Mouse (Mus musculus) hindlimb bud, embryonic 11.5 days (tissue): Measurements from ENCODE around the gene Minos1.

ENCODE experiments used
- DNase-seq: peaks from one replicate; pipeline ENCODE4 v3.0.0-alpha.2; 2012; ENCODE audit warnings: low read depth, low spot score; ENCODE audit errors: extremely low spot score

Gene Minos1

DNA sequence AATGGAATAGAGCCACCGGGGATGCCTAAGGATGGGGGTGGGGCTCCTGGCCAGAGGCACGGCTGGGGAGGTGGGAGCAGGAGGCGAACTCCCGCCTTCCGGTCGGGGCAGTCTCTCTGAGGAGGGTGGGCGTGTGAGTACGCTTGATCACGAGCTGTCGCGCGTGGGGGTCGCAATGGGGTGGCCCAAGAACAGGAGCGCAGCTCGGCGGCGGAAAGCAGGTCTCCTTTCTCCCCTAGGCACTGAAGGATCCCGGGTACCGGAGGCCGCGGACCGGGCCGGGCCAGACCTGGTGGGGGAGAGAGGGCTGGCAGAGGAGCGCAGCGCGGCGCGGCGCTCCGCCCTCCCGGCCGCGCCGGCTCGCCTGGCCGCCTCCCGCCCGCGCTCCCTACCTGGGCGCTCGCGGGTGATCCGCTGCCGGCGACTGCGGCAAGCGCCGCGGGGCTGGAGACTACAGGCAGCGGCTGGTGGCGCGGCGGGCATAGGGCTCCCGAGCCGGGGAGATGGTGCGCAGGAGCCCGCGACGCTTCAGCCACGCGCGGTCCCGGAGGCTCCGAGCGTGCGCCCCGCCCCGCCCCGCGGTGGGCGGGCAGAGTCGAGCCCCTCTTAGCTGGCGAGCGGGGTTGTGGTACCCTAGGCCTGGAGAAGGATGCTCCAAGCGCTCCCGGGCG lies 55.7 kb downstream of the Minos1 start, which contains the start of gene Htr6:
Htr6 (minus strand) TSS at position 530 of the 671 bp plus-strand sequence.
- no peak for DNase-seq

DNA sequence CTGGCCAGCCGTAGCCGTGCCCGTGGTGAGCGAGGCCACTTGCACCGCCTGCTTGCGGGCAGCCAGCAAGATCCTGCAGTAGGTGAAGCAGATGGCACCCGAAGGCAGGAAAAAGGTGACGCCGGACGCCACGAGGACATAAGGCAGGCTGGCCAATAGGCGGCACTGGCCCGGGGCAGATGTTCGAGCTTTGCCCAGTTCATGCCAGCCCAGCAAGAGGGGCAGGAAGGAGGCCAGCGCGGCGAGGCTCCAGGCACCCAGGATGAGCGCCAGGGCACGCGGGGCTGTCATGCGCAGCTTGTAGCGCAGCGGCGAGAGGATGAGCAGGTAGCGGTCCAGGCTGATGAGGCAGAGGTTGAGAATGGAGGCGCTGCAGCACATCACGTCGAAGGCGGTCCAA lies 56.9 kb downstream of the Minos1 start:
- no peak for DNase-seq

- no peak for DNase-seq
These were observed 62.6 kb downstream of the Minos1 start for GRCm38 (mm10) chr4:139068287-139068686.

DNA sequence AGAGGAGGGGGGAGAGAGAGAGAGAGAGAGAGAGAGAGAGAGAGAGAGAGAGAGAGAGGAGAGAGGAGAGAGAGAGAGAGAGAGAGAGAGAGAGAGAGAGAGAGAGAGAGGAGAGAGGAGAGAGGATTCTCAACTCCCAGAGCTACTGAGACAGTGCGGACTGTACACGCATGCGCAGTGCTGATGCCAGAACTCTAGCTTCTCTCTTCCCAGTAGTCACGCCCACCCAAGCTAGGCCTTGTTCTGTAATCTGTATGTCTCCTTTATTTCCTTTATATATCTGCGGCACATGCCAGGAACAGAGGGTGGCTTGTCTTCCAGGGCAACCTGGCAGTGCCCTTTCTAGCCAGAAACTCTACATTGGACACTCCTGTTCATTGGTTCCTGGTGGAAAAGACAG lies 66.1 kb downstream of the Minos1 start:
- no peak for DNase-seq

DNA sequence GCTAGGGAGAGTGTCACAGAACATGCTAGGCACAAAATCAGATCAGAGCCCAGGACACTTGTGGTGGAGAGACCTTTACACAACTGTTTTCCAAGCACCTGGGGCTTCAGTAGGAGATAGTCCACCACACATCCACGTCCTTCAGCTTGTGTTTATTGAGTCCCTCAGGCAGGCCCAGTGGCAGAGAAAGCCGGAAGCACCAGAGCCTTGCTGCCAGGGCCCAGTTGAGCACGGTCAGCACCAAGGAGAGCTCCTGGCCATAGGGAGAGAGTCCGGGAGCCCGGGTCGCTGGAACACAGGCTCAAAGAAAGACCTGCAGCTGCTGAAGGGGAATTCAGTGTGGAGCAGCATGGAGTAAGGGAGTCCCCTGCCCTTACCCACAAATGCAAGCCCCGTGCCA lies 71.3 kb downstream of the Minos1 start:
- peak; percentile 35 for DNase-seq

DNA sequence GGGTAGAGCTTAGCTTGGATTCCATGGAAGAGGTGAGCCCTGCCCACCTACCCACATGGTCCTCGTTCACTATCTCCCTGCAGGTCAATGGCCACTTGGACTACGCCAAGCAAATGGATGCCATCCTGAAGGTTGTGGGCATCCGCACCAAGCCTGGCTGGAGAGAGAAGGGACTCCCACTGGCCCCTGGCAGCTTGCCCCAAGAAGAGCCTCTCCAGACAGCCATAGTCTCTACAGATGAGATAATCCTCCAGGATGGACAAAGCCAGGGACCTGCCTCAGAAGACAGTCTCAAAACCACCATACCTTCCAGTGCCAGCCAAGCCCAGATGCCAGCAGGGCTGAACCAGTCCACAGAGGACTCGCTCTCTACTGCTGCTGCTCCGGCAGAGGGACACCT lies 72.9 kb downstream of the Minos1 start:
- DNase-seq: no peak

GRCm38 (mm10) chr4:139057291-139057690 lies 73.6 kb downstream of the Minos1 start:
- no peak for DNase-seq

DNA sequence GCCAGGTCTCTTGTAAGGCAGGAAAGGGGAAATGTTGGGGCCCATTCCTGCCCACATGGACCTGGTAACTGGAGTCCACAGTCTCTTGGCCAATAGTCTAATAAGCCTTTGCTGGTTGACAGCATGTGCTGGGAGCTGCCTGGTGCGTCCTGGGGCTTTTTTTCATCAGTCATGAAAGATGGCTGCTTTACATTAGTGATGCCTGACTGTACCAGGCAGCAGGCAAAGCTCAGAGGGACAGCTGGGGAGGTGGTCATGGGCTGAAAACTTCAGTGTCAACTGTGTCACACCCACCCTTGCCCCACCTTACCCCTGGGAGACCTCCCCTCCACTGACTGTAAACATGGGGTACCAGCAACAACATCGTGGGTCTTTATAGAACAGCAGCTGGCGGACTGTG lies 75.2 kb downstream of the Minos1 start:
- no peak for DNase-seq

GRCm38 (mm10) chr4:139055336-139055735 lies 75.6 kb downstream of the Minos1 start:
- DNase-seq: no peak

DNA sequence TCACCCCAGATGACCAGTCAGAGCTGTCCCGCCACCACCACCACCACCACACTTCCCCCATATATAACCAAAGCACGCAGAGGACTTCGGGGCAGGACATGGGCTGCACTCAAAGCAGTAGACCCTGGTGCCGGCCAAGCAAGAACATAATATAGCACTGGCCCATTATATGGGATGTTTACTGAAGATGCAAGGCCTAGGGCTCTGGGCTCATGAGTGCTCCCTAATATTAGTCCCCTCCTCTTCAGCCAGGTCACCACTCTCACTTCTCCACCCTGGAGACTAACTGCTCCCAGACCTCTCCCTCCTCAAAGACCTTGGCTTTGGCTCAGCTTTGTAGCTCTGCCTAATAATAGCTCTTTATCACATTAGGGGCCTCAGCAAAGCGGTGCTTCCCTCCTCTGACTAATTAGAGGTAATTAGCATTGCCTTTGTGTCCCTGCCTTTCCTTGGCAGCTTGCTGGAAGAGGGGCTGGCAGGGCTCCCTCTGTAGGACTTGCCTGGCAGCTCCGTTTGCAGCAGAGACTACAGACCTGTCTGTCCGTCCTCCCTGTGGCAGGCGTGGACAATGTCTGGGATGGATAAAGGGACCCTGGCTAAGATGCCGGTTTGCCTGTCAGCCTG lies 76.5 kb downstream of the Minos1 start:
- no peak for DNase-seq

DNA sequence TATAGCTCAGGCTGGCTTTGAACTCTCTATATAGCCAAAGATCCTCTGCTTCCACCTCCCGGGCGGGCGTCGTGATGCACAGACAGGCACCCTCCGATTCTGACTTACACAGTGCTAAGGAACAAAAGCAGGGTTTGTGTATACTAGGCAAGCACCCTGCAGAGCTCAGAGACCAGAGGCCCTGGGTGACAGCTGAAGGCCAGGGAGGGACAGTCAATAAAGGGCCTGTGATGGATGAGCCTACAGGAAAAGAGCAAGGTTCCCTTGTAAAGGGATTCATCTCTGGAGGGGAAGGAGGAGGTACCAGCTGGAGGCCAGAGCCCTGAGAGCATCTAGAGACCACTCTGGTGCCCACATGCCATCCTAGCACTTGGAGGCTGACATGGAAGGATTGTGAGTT lies 77.5 kb downstream of the Minos1 start:
- no peak for DNase-seq

DNA sequence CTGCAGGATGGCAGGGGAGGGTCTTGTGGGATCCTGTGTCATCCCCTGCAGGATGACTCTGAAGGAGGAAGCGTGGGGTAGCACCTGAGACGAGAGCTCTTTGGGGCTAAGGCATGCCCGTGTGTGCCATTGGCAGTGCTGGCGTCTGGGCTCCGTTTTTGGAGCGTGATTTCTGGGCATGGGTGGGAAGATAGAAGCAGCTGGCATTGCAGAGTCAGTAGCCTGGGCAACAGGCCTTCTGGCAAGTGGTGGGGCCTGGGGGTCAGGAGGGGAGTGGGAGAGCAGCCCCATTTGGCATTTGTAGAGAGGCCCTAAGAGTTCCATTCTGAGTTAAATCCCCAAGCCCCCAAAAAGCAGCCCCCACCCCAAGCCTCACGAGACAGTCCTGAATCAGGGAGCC lies 78.1 kb downstream of the Minos1 start:
- DNase-seq: no peak
